Mouse (Mus musculus): ENCODE measurements around the gene Mkln1.

DNA sequence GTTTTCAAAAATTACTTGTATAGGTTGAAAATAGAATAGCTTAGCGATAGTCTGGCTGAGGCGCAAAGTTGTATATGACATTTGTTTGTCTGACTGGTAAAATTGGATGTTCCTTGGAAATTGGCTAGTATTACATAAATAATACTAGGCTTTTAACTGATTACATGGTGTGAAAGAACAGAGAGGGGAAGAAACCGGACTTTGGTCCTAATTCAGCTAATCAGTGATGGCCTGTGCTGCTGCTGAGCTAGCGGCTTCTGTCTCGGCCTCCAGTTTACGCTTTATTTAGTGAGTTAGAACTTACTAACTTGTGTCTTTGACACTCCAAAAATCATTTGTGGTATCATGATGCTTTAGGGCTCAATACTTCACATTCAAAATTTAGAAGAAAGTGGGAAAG lies 70.9 kb downstream of the Mkln1 start:
- TF ChIP-seq CTCF (IDR thresholded peaks at IDR 0.05; ENCODE audit: control insufficient read depth, insufficient read depth, low read length) (no peak), POLR2A (IDR thresholded peaks at IDR 0.05; ENCODE audit: borderline replicate concordance, control insufficient read depth, low read depth, low read length) (no peak)

Measured in bone marrow, adult 2 months (tissue).